Mouse (Mus musculus) embryonic facial prominence, embryonic 10.5 days (tissue): Measurements from ENCODE around the gene Gm20696. TPM values are rescaled to one million over a fixed set of nuclear protein-coding genes. Genes with fewer than 3 reads are reported as not detected.

Experiments
- DNase-seq: peaks from one replicate; pipeline ENCODE4 v3.0.0-alpha.2; 2017; ENCODE audit warnings: low spot score
- H3K27ac ChIP-seq: fragments of 300-500 bp; sonication (generic); replicated peaks from 2 replicates; pipeline ENCODE4 v1.5.1; 2016; ENCODE audit warnings: mild to moderate bottlenecking
- H3K27me3 ChIP-seq: fragments of 300-500 bp; sonication (generic); replicated peaks from 2 replicates; pipeline ENCODE4 v1.6.1; 2016; ENCODE audit warnings: low read depth, mild to moderate bottlenecking; ENCODE audit not compliant: poor library complexity, severe bottlenecking
- H3K36me3 ChIP-seq: fragments of 300-500 bp; sonication (generic); replicated peaks from 2 replicates; pipeline ENCODE4 v1.6.1; 2016; ENCODE audit warnings: mild to moderate bottlenecking, moderate library complexity
- H3K4me1 ChIP-seq: fragments of 300-500 bp; sonication (generic); 2 replicates; pipeline ENCODE4 v1.6.1; 2016
- H3K4me3 ChIP-seq: fragments of 300-500 bp; sonication (generic); 2 replicates; pipeline ENCODE4 v1.5.1; 2016; ENCODE audit warnings: mild to moderate bottlenecking, moderate library complexity
- H3K9me3 ChIP-seq: fragments of 300-500 bp; sonication (generic); 2 replicates; pipeline ENCODE4 v1.6.1; 2016; ENCODE audit warnings: mild to moderate bottlenecking
- WGBS: fragments of 180-500 bp; shearing (Covaris S2); methylation state at CpG from one replicate; pipeline ENCODE4 v1.1.7; 2016; 5-methylcytosine and 5-hydroxymethylcytosine counted together
- polyA plus RNA-seq: library from polyadenylated mRNA; unstranded; fragments of >200 nt; fragmentation: Nextera tagmentation; extraction: Ambion mirVana; gene quantifications from 2 replicates; pipeline ENCODE4 v1.2.1, GENCODE M21; 2016

The Gm20696 gene
- polyA plus RNA-seq, 1 experiment from 2014 or later: 4.5 TPM

DNA sequence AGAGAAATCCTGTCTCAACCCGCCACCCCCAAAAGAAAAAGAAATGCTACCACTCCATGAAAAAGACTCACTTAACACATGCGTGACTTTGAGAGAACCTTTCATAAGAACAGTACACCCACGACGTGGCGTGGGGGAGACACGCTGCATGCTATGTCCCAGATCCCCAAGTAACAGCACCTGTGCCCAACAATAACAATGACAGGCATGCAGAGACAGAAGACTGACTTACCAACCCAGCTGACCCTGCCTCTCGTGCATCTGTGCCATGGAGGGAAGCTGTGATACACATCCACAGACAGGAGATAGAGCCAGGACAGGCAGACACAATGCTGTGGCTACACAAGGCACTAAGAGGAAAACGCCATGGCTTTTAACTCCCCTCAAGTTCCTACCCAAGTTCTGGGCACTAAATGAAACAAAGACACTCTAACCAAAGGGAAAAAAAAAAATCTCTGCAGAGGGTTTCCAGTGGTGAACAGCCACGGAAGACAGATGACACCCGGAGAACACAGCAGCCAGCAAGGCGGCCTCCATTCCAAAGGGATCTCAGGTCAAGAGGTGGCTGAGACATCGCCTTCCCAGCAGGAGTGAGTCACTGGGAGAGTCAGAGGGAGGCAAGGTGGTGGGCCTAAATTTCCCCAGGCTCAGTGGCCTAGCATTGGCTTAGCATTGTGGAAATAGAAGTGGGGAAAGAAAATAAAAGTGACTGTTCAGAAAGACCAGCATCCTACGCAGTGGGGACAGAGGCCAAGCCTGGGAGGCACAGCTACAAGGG lies 187.5 kb downstream of the Gm20696 start:
- DNase-seq: no peak
- Histone ChIP-seq H3K27ac (no peak overlapping the region), H3K36me3 (peaks cover 5% of the 10 kb centered on the region; the same call in 1 of the 2 replicates), H3K27me3 (no peaks in the 10 kb centered on the region), H3K4me1 (peaks cover 35% of the 10 kb centered on the region), H3K9me3 (no peaks in the 10 kb centered on the region), H3K4me3 (no peak overlapping the region)
- 88% methylated on average over 13 of the region's 13 CpGs for WGBS

DNA sequence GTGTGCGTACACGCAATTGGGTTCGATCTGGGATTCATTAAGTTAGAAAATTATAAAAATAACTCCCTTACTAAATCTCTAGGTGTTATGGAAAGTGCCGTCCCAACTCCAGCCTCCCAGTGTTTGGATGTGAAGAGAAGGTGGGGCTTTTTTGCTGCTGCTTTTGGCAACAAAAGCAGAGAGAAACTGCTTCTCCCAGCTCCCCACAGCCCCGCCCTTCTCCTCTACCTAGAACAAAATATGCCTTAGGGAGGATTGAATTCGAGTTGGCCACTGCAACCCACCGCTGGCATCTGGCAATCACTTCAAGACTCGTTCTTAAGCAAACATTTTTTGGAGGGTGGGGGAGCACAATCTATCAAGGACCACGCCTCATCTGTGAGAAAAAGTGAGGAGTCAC lies 191.6 kb downstream of the Gm20696 start:
- Histone ChIP-seq H3K4me3 (no peak overlapping the region), H3K27ac (no peak overlapping the region), H3K36me3 (peaks cover 5% of the 10 kb centered on the region), H3K4me1 (peaks cover 19% of the 10 kb centered on the region), H3K27me3 (no peaks in the 10 kb centered on the region), H3K9me3 (no peaks in the 10 kb centered on the region)
- WGBS: 76% methylated on average over 9 of the region's 9 CpGs
- no peak for DNase-seq

DNA sequence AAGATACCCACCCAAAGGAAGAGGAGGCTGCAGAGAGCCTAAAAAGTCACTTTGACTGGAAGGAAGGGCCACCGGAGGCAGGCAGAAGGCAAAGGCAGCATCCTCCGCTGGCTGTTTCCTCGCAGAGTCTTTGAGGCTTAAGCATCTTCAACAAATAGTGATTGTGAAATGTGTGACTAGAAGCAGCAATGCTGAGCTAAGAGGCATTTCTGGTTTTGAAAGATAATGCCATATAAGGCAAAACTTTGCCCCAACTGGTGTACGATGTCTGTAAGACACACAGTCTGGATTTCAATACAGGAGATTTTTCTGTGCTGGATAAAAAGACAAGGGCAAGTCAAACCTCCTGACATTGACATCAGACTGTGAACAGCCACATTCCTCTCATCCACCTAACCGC lies 195.7 kb downstream of the Gm20696 start:
- H3K4me3 ChIP-seq: no peak overlapping the region
- H3K4me1 ChIP-seq: peaks cover 45% of the 10 kb centered on the region
- H3K27me3 ChIP-seq: no peaks in the 10 kb centered on the region; the same call in 1 of the 2 replicates
- no peak overlapping the region; the same call in 1 of the 2 replicates for H3K27ac ChIP-seq
- peaks cover 5% of the 10 kb centered on the region for H3K36me3 ChIP-seq
- H3K9me3 ChIP-seq: no peaks in the 10 kb centered on the region
- DNase-seq: no peak
- 84% methylated on average over 5 of the region's 5 CpGs for WGBS

DNA sequence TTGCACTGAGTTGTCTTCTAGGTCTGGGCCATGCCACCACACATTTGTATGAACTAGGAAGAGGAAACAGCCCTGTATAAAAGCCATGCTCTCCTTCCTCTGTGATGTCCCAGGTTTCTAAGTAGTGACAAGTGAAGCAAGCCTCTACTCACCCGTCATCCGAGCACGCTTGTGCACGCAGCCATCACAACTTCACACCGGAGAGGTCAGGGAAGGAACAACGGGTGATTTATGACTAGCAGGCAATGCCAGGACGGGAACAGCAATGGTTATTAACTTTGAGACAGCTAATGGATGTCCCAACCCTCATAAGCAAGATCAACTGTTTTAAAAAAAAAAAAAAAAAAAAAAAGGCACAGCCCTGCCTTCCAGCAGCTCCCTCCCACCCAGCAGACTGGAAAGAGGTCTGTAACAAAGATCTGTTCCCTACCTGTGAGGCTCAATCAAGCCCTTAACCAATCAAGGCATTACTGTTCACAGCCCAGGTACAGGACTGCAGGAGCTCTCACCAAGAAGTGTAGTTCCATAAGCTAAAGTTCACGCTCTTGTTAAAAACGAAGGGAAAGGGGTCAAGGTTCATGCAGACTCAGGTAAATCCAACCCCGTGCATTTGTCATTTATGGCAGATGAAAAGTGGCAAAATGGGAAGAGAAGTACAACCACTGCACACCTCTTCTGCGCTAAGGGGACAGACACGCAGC lies 197.3 kb downstream of the Gm20696 start:
- WGBS: 82% methylated on average over 12 of the region's 12 CpGs
- no peaks in the 10 kb centered on the region; the same call in 1 of the 2 replicates for H3K27me3 ChIP-seq
- no peak overlapping the region for H3K4me3 ChIP-seq
- H3K4me1 ChIP-seq: peaks cover 58% of the 10 kb centered on the region
- no peak overlapping the region for H3K27ac ChIP-seq
- H3K9me3 ChIP-seq: no peaks in the 10 kb centered on the region
- DNase-seq: no peak
- peaks cover 13% of the 10 kb centered on the region for H3K36me3 ChIP-seq

DNA sequence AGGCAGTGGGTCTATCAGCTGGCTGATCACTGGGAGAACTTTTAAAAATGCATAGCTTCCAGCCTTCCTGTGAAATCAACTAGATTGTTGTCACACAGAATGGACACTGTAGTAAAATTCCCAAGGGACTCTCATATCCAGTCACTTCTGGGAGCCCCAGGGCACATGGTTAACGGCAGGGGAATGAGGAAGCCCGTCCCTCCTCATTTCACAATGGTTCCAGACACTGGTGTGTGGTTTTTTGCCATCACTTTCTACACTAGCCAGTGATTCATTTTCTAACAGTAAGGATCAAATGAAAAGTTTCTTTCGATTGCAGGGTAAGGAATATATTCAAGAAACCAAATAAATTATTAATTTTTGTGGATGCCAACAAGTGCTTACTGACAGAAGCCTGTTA lies 198.8 kb downstream of the Gm20696 start:
- Histone ChIP-seq H3K36me3 (peaks cover 9% of the 10 kb centered on the region; the same call in 1 of the 2 replicates), H3K4me3 (no peak overlapping the region), H3K9me3 (no peaks in the 10 kb centered on the region), H3K27me3 (no peaks in the 10 kb centered on the region; the same call in 1 of the 2 replicates), H3K4me1 (peaks cover 64% of the 10 kb centered on the region), H3K27ac (no peak overlapping the region)
- WGBS: 54% methylated on average over 3 of the region's 3 CpGs
- no peak for DNase-seq

DNA sequence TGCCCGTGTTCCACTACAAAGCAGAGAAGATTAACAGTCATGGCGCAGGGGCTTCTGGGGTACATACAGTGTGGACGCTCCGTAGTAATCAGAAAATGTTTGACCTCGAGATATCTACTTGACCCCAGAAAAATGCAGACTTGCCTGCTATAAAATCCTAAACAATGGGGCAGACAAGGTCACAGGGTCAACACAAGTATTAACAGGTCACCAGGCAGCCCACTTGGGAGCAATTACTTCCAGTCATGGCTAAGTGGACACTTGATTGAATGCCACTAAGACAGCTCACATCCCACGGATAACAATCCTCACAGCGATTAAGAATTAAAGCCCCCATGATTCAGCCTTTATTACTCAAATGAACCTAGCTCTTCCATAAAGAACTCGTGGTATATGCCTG lies 199.5 kb downstream of the Gm20696 start:
- H3K27ac ChIP-seq: no peak overlapping the region
- H3K36me3 ChIP-seq: peaks cover 9% of the 10 kb centered on the region; the same call in 1 of the 2 replicates
- no peaks in the 10 kb centered on the region for H3K9me3 ChIP-seq
- H3K4me1 ChIP-seq: peaks cover 69% of the 10 kb centered on the region
- no peak for DNase-seq
- H3K4me3 ChIP-seq: no peak overlapping the region
- 24% methylated on average over 8 of the region's 8 CpGs for WGBS
- H3K27me3 ChIP-seq: no peaks in the 10 kb centered on the region; the same call in 1 of the 2 replicates

DNA sequence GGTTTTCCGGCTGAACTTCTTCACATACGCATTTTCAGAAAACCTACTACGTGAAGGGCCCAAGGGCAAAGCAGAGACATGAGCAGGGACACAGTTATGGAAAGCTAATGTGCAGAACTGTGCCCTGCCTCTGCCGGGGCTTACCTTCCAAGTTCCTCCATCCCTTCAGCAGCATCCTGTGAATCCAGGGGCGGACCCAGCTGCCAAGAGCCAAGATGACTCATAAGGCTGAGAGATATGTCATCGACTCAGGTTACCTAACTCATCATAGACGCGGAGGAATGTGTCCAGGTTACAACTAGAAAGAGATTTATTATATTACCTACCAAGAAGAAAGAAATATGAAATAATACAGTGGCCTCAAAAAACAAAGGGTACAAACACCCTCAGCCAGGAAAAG lies 200.2 kb downstream of the Gm20696 start:
- Histone ChIP-seq H3K4me3 (no peak overlapping the region), H3K9me3 (no peaks in the 10 kb centered on the region), H3K27me3 (no peaks in the 10 kb centered on the region; the same call in 1 of the 2 replicates), H3K36me3 (peaks cover 9% of the 10 kb centered on the region; the same call in 1 of the 2 replicates), H3K4me1 (peaks cover 69% of the 10 kb centered on the region), H3K27ac (no peak overlapping the region)
- no peak for DNase-seq
- 83% methylated on average over 8 of the region's 8 CpGs for WGBS

DNA sequence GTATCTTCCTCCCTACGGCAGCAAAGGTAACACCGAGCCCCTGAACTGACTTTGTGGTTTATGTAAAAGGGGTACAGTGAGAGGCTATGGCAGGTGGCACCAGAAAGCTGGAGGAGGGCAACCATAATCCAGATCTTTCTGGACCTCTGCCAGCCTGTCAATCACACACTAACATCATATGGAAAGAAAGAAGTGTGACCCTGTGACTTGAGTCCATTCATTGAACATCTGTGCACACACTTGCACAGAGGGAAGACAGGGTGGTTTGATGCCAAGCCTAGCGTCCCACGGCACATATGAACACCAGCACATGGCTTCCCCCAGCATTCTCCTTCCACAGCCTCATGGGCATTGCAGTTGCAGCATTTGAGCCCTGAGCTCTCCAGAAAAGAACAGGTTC lies 202.1 kb downstream of the Gm20696 start:
- Histone ChIP-seq H3K4me1 (peaks cover 51% of the 10 kb centered on the region), H3K4me3 (no peak overlapping the region), H3K27ac (no peak overlapping the region), H3K27me3 (no peaks in the 10 kb centered on the region; the same call in 1 of the 2 replicates), H3K9me3 (no peaks in the 10 kb centered on the region), H3K36me3 (peaks cover 13% of the 10 kb centered on the region; the same call in 1 of the 2 replicates)
- no peak for DNase-seq
- 94% methylated on average over 4 of the region's 4 CpGs for WGBS

DNA sequence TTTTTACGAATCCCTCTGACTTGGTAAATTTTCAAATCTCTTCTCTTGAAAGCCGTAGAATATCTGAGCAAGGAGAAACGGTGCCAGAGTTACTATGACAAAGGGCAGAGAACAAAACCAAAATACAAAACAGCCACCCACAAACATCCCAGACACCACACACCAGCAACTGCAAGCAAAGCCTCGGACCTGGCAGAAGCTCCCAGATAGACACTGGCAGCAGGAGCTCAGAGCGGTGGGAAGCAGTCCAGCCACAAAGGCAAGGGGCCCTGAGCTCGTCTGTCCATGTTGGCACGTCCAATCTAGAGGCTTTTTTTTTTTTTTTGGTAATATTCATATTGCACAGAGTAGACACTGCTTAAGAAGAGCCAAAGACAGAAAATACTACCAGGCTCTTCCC lies 202.7 kb downstream of the Gm20696 start:
- 90% methylated on average over 7 of the region's 7 CpGs for WGBS
- Histone ChIP-seq H3K9me3 (no peaks in the 10 kb centered on the region), H3K27me3 (no peaks in the 10 kb centered on the region; the same call in 1 of the 2 replicates), H3K4me1 (peaks cover 45% of the 10 kb centered on the region), H3K36me3 (peaks cover 13% of the 10 kb centered on the region; the same call in 1 of the 2 replicates), H3K4me3 (no peak overlapping the region), H3K27ac (no peak overlapping the region)
- no peak for DNase-seq

DNA sequence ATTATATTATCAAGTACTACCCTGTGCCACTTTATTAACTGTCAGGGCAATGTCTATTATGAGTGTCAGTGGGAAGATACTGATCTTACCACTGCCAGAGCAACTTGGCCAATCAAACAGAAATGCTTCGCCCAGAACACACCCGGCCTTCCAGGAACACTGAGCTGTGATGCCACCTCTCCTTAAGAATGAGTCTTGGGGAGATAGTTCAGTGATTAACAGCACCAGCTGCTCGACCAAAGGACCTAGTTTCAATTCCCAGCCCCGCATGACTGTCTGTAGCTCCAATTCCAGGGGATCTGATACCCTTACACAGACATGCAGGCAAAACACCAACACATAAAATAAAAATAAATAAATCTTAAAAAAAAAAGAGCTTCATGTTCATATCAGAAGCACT lies 207.8 kb downstream of the Gm20696 start:
- H3K27ac ChIP-seq: no peak overlapping the region
- no peaks in the 10 kb centered on the region for H3K27me3 ChIP-seq
- H3K4me3 ChIP-seq: no peak overlapping the region
- no peaks in the 10 kb centered on the region for H3K9me3 ChIP-seq
- 90% methylated on average over 4 of the region's 4 CpGs for WGBS
- peaks cover 19% of the 10 kb centered on the region for H3K36me3 ChIP-seq
- DNase-seq: no peak
- H3K4me1 ChIP-seq: peaks cover 14% of the 10 kb centered on the region

DNA sequence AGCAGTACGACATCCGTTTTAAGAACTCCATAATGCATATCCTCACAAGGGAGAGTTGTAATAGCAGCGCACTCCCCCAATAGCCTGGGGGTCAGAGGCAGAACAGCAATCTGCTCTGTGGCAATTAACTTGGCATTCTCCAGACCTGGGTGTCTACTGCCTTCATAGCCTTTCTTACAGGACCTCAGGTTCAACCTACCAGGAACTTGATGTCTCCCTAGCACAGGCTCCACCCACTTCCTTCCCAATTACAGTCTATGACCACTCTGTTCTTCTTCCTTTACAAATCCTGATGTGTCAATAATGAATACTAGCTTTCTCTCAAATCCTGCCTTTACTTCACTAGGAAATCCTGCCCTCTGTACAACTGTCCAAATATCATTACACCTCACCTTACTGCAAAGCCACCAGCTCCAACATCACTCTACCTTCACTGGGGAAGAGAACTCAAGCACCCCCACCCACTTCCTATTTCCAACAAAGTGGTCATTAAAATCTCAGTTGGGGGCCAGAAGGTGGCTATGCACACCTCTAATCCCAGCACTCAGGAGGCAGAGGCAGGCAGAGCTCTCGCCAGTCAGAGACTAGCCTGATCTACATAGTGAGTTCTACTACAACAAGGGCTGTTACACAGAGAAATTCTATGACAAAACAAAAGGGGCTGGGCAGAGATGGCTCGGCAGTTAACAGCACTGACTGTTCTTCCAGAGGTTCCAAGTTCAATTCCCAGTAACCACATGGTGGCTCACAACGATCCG lies 212.7 kb downstream of the Gm20696 start:
- WGBS: 80% methylated on average over 7 of the region's 7 CpGs
- Histone ChIP-seq H3K27ac (no peak overlapping the region), H3K4me3 (no peak overlapping the region), H3K27me3 (no peaks in the 10 kb centered on the region), H3K9me3 (no peaks in the 10 kb centered on the region), H3K36me3 (peaks cover 15% of the 10 kb centered on the region), H3K4me1 (peaks cover 31% of the 10 kb centered on the region)
- no peak for DNase-seq

DNA sequence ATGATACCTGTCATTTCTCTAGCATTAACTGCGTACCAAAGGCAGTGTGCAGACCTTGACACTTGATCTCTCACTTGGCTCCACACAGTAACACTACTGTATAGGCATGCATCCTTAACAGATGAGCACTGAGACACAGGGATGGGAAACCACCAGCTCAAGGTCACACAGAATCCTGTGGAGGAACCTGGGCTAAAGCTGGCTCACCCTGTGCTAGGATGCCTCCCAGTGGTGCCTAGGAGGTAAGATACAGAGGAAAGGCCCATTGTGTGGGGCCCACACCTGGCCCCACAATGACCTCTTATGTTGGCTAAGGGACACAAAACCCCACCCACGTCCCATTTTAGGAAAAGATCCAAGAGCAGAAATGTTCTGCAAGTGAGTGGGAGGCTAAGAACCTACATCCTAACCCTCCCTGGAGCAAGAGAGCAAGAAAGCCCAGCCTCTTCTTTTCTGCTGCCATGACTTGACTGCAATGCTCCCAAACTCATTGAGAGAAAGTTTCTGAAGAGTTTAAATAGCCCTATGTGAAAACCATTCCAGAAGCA lies 213.9 kb downstream of the Gm20696 start:
- Histone ChIP-seq H3K27me3 (no peaks in the 10 kb centered on the region), H3K36me3 (peaks cover 21% of the 10 kb centered on the region), H3K4me3 (no peak overlapping the region), H3K9me3 (no peaks in the 10 kb centered on the region), H3K4me1 (peaks cover 36% of the 10 kb centered on the region), H3K27ac (no peak overlapping the region)
- DNase-seq: no peak
- WGBS: 67% methylated on average over 2 of the region's 2 CpGs
